Mouse (Mus musculus) bone marrow macrophage, adult 2 months (primary cell): ENCODE results near the gene Ulk4. TPM values are rescaled to one million over a fixed set of nuclear protein-coding genes. Genes with fewer than 3 reads are reported as not detected.

Experiments used
- H3K27ac ChIP-seq: 2 replicates; pipeline ENCODE4 v1.5.1; 2012; ENCODE audit warnings: low read depth, low read length; ENCODE audit not compliant: insufficient read depth
- H3K4me1 ChIP-seq: 2 replicates; pipeline ENCODE4 v1.6.1; 2012; ENCODE audit warnings: low read length; ENCODE audit not compliant: control insufficient read depth, insufficient read depth
- H3K4me3 ChIP-seq: 2 replicates; pipeline ENCODE4 v1.5.1; 2012; ENCODE audit warnings: mild to moderate bottlenecking, low read length, moderate library complexity; ENCODE audit not compliant: insufficient read depth
- CTCF ChIP-seq: IDR thresholded peaks from 2 replicates; pipeline ENCODE4 v1.5.1; 2012; ENCODE audit warnings: low read depth, mild to moderate bottlenecking, low read length, moderate library complexity
- POLR2A ChIP-seq: IDR thresholded peaks from 2 replicates; pipeline ENCODE4 v1.6.1; 2012; ENCODE audit warnings: mild to moderate bottlenecking, low read depth, low read length, borderline replicate concordance
- polyA plus RNA-seq: library from polyadenylated mRNA; stranded (reverse); fragments of >200 nt; gene quantifications from 2 replicates; pipeline ENCODE4 v1.2.4, GENCODE M21; 2012; ENCODE audit not compliant: missing spikeins, insufficient read depth, insufficient read length

Gene Ulk4
- polyA plus RNA-seq, 1 experiment = 1.3 TPM

DNA sequence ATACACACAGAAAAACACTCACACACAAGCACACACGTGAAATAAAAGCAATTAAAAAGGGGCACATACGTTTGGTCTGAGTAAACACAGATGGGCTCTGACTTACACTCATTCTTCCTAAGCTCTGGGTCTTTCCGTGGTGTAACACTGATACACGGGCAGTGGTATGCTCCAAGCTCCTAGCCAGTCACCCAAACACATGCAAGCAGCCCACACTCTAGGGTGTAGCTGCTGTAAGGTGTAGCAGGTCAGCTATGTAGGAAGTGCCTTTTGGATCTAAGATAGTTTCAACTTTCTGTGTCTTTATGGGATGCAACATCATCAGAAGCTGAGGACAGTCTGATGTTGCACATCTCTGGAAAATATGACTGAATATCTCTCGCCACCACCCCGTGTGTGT is 241.7 kb downstream of the Ulk4 start:
- H3K27ac ChIP-seq = no peak overlapping the region
- H3K4me3 ChIP-seq = no peak overlapping the region
- H3K4me1 ChIP-seq = no peaks in the 10 kb centered on the region
- TF ChIP-seq CTCF (no peak), POLR2A (no peak)

DNA sequence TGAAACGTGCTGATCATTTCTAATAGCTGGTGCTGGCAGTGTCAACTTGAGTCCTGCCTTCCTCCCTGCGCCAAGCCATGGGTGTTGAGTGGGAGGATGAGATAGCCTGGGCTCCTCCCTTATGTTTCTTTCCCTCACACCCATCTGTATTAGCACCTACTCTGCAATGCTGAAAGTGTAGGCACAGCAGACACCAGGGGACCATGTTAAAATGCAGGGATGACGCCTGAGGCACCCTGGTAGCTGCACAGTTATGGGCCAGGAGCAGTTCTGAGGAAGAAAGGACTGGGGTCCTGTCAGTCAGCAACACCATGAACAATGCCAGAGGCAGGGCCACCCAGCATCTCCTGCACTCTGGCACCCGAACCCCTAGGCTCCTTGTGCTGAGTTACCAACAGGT is 243.4 kb downstream of the Ulk4 start:
- Histone ChIP-seq H3K4me1 (no peaks in the 10 kb centered on the region), H3K27ac (no peak overlapping the region), H3K4me3 (no peak overlapping the region)
- no peak for TF ChIP-seq POLR2A
- TF ChIP-seq CTCF = no peak

DNA sequence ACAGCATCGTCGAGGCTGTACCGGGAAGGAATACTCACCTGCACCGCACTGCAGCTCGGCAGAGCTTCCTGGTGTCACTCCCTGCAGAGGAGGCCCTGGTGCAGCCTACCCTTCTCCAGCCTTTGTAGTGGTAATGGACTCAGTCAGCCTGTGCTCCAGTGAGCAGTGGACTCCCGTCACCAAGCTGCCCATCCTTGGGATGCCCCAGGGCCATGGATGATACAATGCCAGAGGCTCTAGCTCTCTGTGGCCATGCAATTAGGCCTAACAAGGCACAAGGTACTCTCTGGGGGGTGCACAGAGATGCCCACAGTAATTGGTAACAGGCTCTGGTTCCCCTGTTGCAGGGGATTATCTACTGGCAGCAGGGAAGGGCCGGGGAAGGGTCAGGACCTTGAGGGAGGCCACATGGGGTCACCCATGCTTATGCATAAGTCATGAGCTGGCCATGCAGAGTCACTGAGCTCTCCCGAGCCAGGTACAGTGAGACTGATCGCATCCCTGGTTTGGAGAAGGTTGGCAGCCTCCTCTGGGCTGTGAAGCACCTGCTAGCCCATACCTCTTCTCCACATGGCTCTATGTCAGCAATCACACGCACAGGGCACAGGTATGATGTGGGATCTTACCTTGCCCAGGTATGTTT is 244.6 kb downstream of the Ulk4 start:
- Histone ChIP-seq H3K4me1 (no peaks in the 10 kb centered on the region), H3K27ac (no peak overlapping the region), H3K4me3 (no peak overlapping the region)
- TF ChIP-seq POLR2A = no peak
- TF ChIP-seq CTCF = no peak

DNA sequence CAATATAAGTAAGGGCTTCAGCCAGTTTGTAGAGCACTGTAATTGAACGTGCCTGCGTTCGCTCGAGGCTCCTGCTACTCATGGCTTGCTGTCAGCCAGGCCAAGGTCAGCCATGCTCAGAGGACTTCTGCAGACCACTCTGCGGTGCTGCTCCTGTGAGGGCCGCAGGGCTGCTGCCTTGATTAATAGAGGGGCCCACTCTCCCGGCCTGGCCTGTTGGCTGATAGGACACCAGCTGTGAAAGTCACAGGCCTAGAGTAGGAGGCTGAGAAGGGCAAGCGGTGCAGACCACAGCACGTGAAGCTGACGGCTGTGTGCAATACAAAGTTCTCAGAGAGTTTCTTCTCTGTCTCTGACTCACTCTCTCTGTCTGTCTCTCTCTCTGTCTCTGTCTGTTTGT is 246.0 kb downstream of the Ulk4 start:
- no peak overlapping the region for H3K27ac ChIP-seq
- no peak overlapping the region for H3K4me3 ChIP-seq
- no peaks in the 10 kb centered on the region for H3K4me1 ChIP-seq
- TF ChIP-seq POLR2A (no peak), CTCF (no peak)

DNA sequence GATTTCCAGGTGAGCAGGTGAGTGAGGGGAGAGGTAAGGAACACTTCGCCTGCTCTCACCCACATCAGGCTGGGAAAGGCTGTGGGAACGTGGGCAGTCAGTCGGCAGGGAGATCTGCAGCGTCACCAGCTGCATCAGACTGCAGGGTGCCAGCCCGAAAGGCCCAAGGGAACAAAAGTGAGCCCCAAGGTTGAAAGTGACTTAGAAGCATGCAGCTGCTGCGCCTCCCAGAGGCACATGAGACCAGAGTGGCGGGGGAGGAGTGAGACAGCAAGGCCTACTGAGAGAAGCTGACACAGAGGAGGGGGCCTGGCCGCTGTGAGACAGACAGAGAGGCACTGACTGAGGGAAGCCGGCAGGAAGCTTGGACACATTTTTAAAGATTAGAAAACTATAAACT is 247.2 kb downstream of the Ulk4 start:
- TF ChIP-seq CTCF (no peak), POLR2A (no peak)
- no peaks in the 10 kb centered on the region for H3K4me1 ChIP-seq
- no peak overlapping the region for H3K4me3 ChIP-seq
- H3K27ac ChIP-seq = no peak overlapping the region

DNA sequence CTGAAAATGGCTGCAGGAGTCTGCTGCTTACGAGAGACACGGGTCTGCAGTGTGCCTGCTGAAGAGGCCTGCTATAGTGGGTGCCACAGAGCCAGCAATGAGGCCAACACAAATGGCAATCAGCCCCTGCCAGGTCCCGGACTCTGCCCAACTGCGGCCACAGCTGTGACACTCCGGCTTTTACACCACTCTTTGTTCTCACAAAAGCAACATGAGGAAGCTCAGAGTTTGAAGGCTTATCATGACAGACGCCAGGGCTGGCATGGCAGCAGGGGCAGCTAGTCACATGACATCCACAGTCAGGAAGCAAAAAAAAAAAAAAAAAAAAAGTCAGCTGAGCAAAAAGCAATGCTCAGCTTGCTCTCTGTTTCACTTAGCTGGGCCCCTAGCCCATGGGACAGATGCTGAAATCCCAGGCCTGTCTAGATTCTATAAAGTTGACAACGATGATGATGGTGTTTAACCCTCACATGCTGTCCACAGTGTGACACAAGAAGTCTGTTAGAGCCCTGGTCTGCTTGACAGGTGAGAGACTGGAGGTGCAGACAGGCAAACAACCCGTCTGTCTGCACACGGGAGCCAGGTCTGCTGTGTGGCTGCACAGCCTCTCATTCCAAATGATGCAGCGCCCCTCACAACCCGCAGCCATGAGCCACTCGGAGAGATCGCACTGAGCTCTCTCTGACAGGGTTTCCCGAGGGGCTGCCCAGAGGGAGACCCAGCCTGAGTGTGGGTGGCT is 253.3 kb downstream of the Ulk4 start:
- Histone ChIP-seq H3K4me1 (peaks cover 7% of the 10 kb centered on the region; the same call in 1 of the 2 replicates), H3K27ac (no peak overlapping the region), H3K4me3 (no peak overlapping the region)
- TF ChIP-seq POLR2A (no peak), CTCF (no peak)

DNA sequence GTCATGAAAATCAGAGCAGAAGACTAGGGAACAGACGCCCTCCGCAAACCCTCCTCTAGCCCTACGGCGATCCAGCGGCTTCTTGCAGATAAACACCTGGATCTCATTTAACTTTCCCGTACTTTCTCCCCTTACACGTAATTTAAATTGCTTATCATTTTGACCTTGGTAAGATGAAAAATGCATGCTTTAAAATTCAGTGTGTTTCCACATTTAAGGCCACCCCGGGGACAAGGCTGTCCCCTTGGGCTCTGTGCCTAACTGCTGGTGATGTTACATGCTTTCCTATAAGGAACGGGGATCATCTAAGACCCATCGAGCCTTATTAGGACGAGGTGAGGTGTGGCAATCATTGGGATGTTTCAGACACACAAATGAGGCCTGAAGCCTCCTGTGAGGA is 256.6 kb downstream of the Ulk4 start:
- H3K27ac ChIP-seq = no peak overlapping the region
- no peak overlapping the region for H3K4me3 ChIP-seq
- TF ChIP-seq CTCF = no peak
- peaks cover 7% of the 10 kb centered on the region; the same call in 1 of the 2 replicates for H3K4me1 ChIP-seq

DNA sequence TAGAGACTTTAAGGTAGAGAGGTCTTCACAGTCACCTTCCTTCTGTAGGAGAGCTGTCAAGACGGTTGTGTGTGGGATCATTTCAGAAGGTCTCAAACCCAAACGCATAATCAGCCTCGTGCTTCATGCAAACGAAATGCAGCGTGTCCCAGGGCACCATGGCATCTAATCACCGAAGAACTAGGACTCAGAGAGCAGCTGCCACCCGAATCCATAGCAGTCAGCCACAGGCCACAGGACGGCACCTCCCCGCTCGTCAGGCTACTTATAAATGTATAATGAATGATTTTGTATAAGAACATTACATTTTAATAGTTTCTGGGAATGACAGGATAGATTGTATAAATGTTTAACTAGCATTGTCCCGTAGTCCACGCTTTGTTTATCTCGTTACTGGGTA is 257.1 kb downstream of the Ulk4 start:
- peaks cover 7% of the 10 kb centered on the region; the same call in 1 of the 2 replicates for H3K4me1 ChIP-seq
- TF ChIP-seq CTCF = no peak
- TF ChIP-seq POLR2A = no peak
- H3K27ac ChIP-seq = no peak overlapping the region
- no peak overlapping the region for H3K4me3 ChIP-seq

DNA sequence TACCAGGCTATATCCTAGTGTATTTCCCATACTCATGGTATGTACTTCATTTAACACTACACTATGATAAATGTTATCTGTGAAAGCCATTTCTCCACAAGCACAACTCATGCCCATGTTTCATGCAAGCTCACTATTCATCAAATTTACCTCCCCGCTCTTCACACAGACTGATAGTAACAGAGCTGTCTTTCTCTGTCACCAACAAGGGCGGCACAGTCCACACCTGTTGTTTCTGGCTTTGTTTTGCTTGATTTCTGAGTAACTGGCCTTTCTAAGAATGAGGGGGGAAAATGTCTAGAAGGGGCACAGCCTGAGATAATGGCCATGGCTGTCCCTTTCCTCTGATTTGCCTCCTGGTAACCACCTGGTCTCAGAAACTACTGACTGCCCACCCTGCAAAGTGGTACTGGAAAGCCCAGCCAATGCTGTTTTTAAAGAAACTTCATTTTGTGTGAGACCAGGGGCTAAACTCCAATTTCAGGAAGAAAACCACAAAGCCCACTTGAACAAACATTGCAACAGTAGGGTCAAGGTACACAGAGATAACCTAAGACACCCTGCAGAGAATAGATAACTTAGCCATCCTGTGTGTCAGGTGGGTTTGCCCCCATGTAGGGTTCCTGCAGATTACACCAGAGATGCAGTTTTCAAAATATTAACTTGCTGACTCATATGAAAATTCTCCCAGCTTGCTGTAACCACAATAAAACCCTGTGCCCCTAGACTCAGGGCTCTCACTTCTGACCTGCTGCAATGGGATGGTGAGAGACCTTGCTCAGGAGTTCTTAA is 258.3 kb downstream of the Ulk4 start:
- Histone ChIP-seq H3K4me3 (no peak overlapping the region), H3K27ac (no peak overlapping the region), H3K4me1 (peaks cover 7% of the 10 kb centered on the region; the same call in 1 of the 2 replicates)
- TF ChIP-seq CTCF = no peak
- no peak for TF ChIP-seq POLR2A

DNA sequence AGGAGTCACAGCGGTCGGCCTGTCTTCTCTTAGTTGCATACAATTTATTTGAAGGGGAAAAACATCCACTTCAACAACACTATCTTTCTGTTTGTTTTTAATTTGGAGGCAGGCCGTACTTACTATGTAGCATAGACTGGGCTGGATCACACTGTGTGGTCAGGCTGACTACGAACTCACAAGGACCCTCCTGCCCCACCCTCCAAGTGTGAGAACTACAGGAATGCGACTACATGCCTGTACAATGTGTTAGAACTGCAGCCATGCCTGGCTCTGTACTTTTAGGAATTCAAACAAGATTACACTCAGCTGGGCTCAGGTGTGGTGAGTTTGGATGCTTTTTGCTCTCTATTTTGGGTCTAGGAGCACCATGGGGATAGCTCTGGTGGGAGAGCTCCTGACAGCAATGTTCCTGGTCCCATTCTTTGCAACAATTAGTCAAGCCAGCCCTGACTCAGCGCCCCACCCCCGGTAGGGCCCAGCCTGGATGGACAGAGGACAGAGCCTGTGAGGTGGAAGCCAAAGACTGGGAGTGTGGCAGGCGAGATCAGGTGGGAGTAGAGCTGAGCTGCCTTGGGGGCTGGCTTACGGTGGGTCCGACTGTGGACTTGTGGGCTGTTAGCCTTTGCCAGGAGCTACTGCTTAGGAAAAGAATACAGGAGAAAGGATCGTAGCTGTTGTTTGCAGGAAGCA is 261.0 kb downstream of the Ulk4 start:
- no peak overlapping the region for H3K4me3 ChIP-seq
- TF ChIP-seq CTCF (no peak), POLR2A (no peak)
- peaks cover 7% of the 10 kb centered on the region; the same call in 1 of the 2 replicates for H3K4me1 ChIP-seq
- no peak overlapping the region for H3K27ac ChIP-seq
